Mouse (Mus musculus) limb, embryonic 12.5 days (tissue): ENCODE results near the gene Gm49380. TPM values are rescaled to one million over a fixed set of nuclear protein-coding genes. Genes with fewer than 3 reads are reported as not detected.

Experiments
- ATAC-seq: fragments of 200-750 bp; cut with Nextera tagmentation; 2 replicates; pipeline ENCODE4 v1.8.0; 2017; ENCODE audit warnings: low read depth, moderate TSS enrichment; ENCODE audit not compliant: insufficient number of reproducible peaks, insufficient read depth, low FRiP score, low TSS enrichment
- H3K27ac ChIP-seq: fragments of 300-500 bp; sonication (generic); 2 replicates; pipeline ENCODE4 v1.5.1; 2016; ENCODE audit warnings: mild to moderate bottlenecking, moderate library complexity
- H3K27me3 ChIP-seq: fragments of 300-500 bp; sonication (generic); 2 replicates; pipeline ENCODE4 v1.6.1; 2016; ENCODE audit warnings: mild to moderate bottlenecking, moderate library complexity
- H3K36me3 ChIP-seq: fragments of 300-500 bp; sonication (generic); 2 replicates; pipeline ENCODE4 v1.6.1; 2016; ENCODE audit warnings: mild to moderate bottlenecking, moderate library complexity
- H3K4me1 ChIP-seq: fragments of 300-500 bp; sonication (generic); replicated peaks from 2 replicates; pipeline ENCODE4 v1.6.1; 2016
- H3K4me2 ChIP-seq: fragments of 300-500 bp; sonication (generic); 2 replicates; pipeline ENCODE4 v1.6.1; 2016; ENCODE audit warnings: mild to moderate bottlenecking, moderate library complexity
- H3K4me3 ChIP-seq: fragments of 300-500 bp; sonication (generic); replicated peaks from 2 replicates; pipeline ENCODE4 v1.5.1; 2016; ENCODE audit warnings: mild to moderate bottlenecking
- H3K9ac ChIP-seq: fragments of 300-500 bp; sonication (generic); replicated peaks from 2 replicates; pipeline ENCODE4 v1.6.1; 2016; ENCODE audit warnings: mild to moderate bottlenecking, moderate library complexity
- H3K9me3 ChIP-seq: fragments of 300-500 bp; sonication (generic); 2 replicates; pipeline ENCODE4 v1.6.1; 2016; ENCODE audit warnings: mild to moderate bottlenecking, moderate library complexity
- WGBS: fragments of 180-500 bp; shearing (Covaris S2); methylation state at CpG from one replicate; pipeline ENCODE4 v1.1.7; 2016; 5-methylcytosine and 5-hydroxymethylcytosine counted together
- polyA plus RNA-seq: library from polyadenylated mRNA; unstranded; fragments of >200 nt; fragmentation: Nextera tagmentation; extraction: Ambion mirVana; gene quantifications from 2 replicates; pipeline ENCODE4 v1.2.1, GENCODE M21; 2016

Gene Gm49380
- polyA plus RNA-seq, 1 experiment from 2014 or later = 0.08 TPM

GRCm38 (mm10) chr9:44134101-44134850 lies 21.0 kb upstream of the Gm49380 start, which contains the start of gene Mcam:
Mcam (plus strand) TSS chr9:44134469.
- peak within 1 kb of the TSS; percentile 42; the same call in 1 of the 2 replicates for H3K27ac ChIP-seq
- peaks cover 57% of the 10 kb centered on the region for H3K4me1 ChIP-seq
- WGBS = 2% methylated on average over 53 of the region's 55 CpGs
- peaks cover 6% of the 10 kb centered on the region for H3K36me3 ChIP-seq
- peak within 1 kb of the TSS; percentile 92 for H3K4me2 ChIP-seq
- H3K9ac ChIP-seq = peak within 1 kb of the TSS; percentile 63
- H3K4me3 ChIP-seq = peak within 1 kb of the TSS; percentile 55
- no peaks in the 10 kb centered on the region for H3K9me3 ChIP-seq
- H3K27me3 ChIP-seq = peaks cover 77% of the 10 kb centered on the region
- peak; percentile 45; the same call in 1 of the 2 replicates for ATAC-seq

- Histone ChIP-seq H3K4me3 (peak overlapping the region; percentile 55), H3K9me3 (no peaks in the 10 kb centered on the region), H3K4me1 (peaks cover 58% of the 10 kb centered on the region), H3K27ac (0 out of 2 replicates have a peak overlapping the region, but pooled peaks have one; percentile 5), H3K9ac (no peak overlapping the region; the same call in 1 of the 2 replicates), H3K36me3 (no peaks in the 10 kb centered on the region), H3K4me2 (peak overlapping the region; percentile 92), H3K27me3 (peaks cover 83% of the 10 kb centered on the region)
- no peak for ATAC-seq
- WGBS = 4% methylated on average over 2 of the region's 2 CpGs
Measured at GRCm38 (mm10) chr9:44133287-44133686, 20.0 kb upstream of the Gm49380 start.

- Histone ChIP-seq H3K4me3 (no peak overlapping the region), H3K9me3 (no peaks in the 10 kb centered on the region), H3K4me1 (peaks cover 58% of the 10 kb centered on the region), H3K9ac (no peak overlapping the region), H3K27me3 (peaks cover 81% of the 10 kb centered on the region), H3K4me2 (no peak overlapping the region), H3K27ac (no peak overlapping the region), H3K36me3 (no peaks in the 10 kb centered on the region)
- 69% methylated on average over 5 of the region's 5 CpGs for WGBS
- no peak for ATAC-seq
Measured at GRCm38 (mm10) chr9:44132200-44132599, 18.9 kb upstream of the Gm49380 start.

- peaks cover 61% of the 10 kb centered on the region for H3K4me1 ChIP-seq
- 45% methylated on average over 7 of the region's 7 CpGs for WGBS
- peaks cover 71% of the 10 kb centered on the region for H3K27me3 ChIP-seq
- H3K36me3 ChIP-seq = no peaks in the 10 kb centered on the region
- H3K9ac ChIP-seq = no peak overlapping the region; the same call in 1 of the 2 replicates
- ATAC-seq = no peak
- no peak overlapping the region for H3K4me3 ChIP-seq
- no peak overlapping the region for H3K4me2 ChIP-seq
- H3K27ac ChIP-seq = peak overlapping the region; percentile 67; the same call in 1 of the 2 replicates
- no peaks in the 10 kb centered on the region for H3K9me3 ChIP-seq
Measured at GRCm38 (mm10) chr9:44131276-44131590, 17.9 kb upstream of the Gm49380 start.

GRCm38 (mm10) chr9:44130581-44131275 lies 17.4 kb upstream of the Gm49380 start:
- peak overlapping the region; percentile 79 for H3K4me2 ChIP-seq
- ATAC-seq = peak; percentile 27; the same call in 1 of the 2 replicates

GRCm38 (mm10) chr9:44130034-44130433 lies 16.7 kb upstream of the Gm49380 start:
- Histone ChIP-seq H3K4me3 (peak overlapping the region; percentile 44), H3K9ac (peak overlapping the region; percentile 47), H3K9me3 (no peaks in the 10 kb centered on the region), H3K36me3 (no peaks in the 10 kb centered on the region), H3K4me2 (peak overlapping the region; percentile 79), H3K27me3 (peaks cover 59% of the 10 kb centered on the region), H3K27ac (peak overlapping the region; percentile 67; the same call in 1 of the 2 replicates), H3K4me1 (peaks cover 51% of the 10 kb centered on the region)
- no peak for ATAC-seq
- WGBS = under 1% methylated on average over 27 of the region's 27 CpGs

More at GRCm38 (mm10) chr9:44130581-44131275, 17.4 kb upstream of the Gm49380 start:
- no peaks in the 10 kb centered on the region for H3K36me3 ChIP-seq
- H3K9ac ChIP-seq = peak overlapping the region; percentile 47
- H3K27ac ChIP-seq = peak overlapping the region; percentile 67; the same call in 1 of the 2 replicates
- peak overlapping the region; percentile 44 for H3K4me3 ChIP-seq
- 24% methylated on average over 19 of the region's 19 CpGs for WGBS
- no peaks in the 10 kb centered on the region for H3K9me3 ChIP-seq
- H3K4me1 ChIP-seq = peaks cover 58% of the 10 kb centered on the region
- H3K27me3 ChIP-seq = peaks cover 66% of the 10 kb centered on the region

- no peak for ATAC-seq
- WGBS = 11% methylated on average over 9 of the region's 9 CpGs
- H3K4me1 ChIP-seq = peaks cover 47% of the 10 kb centered on the region
Measured at GRCm38 (mm10) chr9:44129633-44130032, 16.3 kb upstream of the Gm49380 start.

GRCm38 (mm10) chr9:44127351-44127801 lies 14.1 kb upstream of the Gm49380 start:
- no peak overlapping the region for H3K27ac ChIP-seq
- peaks cover 32% of the 10 kb centered on the region for H3K27me3 ChIP-seq
- H3K9ac ChIP-seq = no peak overlapping the region
- no peak for ATAC-seq
- H3K36me3 ChIP-seq = no peaks in the 10 kb centered on the region
- no peak overlapping the region for H3K4me3 ChIP-seq
- no peak overlapping the region for H3K4me2 ChIP-seq
- WGBS = 66% methylated on average over 3 of the region's 3 CpGs
- H3K4me1 ChIP-seq = peaks cover 31% of the 10 kb centered on the region
- no peaks in the 10 kb centered on the region for H3K9me3 ChIP-seq

More at GRCm38 (mm10) chr9:44129633-44130032, 16.3 kb upstream of the Gm49380 start:
- H3K4me3 ChIP-seq = peak overlapping the region; percentile 44
- no peaks in the 10 kb centered on the region for H3K36me3 ChIP-seq
- H3K9me3 ChIP-seq = no peaks in the 10 kb centered on the region
- H3K4me2 ChIP-seq = peak overlapping the region; percentile 79
- peak overlapping the region; percentile 47 for H3K9ac ChIP-seq
- H3K27me3 ChIP-seq = peaks cover 55% of the 10 kb centered on the region
- peak overlapping the region; percentile 64; the same call in 1 of the 2 replicates for H3K27ac ChIP-seq

GRCm38 (mm10) chr9:44126746-44127145 lies 13.4 kb upstream of the Gm49380 start:
- Histone ChIP-seq H3K9me3 (no peaks in the 10 kb centered on the region), H3K4me2 (peak overlapping the region; percentile 39), H3K27ac (0 out of 2 replicates have a peak overlapping the region, but pooled peaks have one; percentile 51), H3K9ac (no peak overlapping the region), H3K4me1 (peaks cover 31% of the 10 kb centered on the region), H3K36me3 (no peaks in the 10 kb centered on the region), H3K4me3 (no peak overlapping the region), H3K27me3 (peaks cover 26% of the 10 kb centered on the region)
- no peak for ATAC-seq
- 87% methylated on average over 3 of the region's 3 CpGs for WGBS

GRCm38 (mm10) chr9:44125546-44126428 lies 12.5 kb upstream of the Gm49380 start:
- H3K4me1 ChIP-seq = peaks cover 23% of the 10 kb centered on the region
- ATAC-seq = no peak
- WGBS = 32% methylated on average over 18 of the region's 18 CpGs
- H3K4me2 ChIP-seq = peak overlapping the region; percentile 39
- H3K4me3 ChIP-seq = no peak overlapping the region
- no peaks in the 10 kb centered on the region for H3K9me3 ChIP-seq
- peak overlapping the region; percentile 51 for H3K27ac ChIP-seq
- no peak overlapping the region for H3K9ac ChIP-seq
- H3K36me3 ChIP-seq = no peaks in the 10 kb centered on the region
- peaks cover 16% of the 10 kb centered on the region for H3K27me3 ChIP-seq
